Mouse (Mus musculus) heart, embryonic 12.5 days (tissue): ENCODE results near the gene Pygo1. TPM values are rescaled to one million over a fixed set of nuclear protein-coding genes. Genes with fewer than 3 reads are reported as not detected.

Source experiments
- ATAC-seq: fragments of 200-750 bp; cut with Nextera tagmentation; 2 replicates; pipeline ENCODE4 v1.8.0; 2017; ENCODE audit warnings: moderate TSS enrichment, moderate library complexity; ENCODE audit not compliant: insufficient number of reproducible peaks, low FRiP score
- H3K27ac ChIP-seq: fragments of 300-500 bp; sonication (generic); 2 replicates; pipeline ENCODE4 v1.5.1; 2016; ENCODE audit warnings: mild to moderate bottlenecking, moderate library complexity; ENCODE audit not compliant: poor library complexity, severe bottlenecking
- H3K27me3 ChIP-seq: fragments of 300-500 bp; sonication (generic); replicated peaks from 2 replicates; pipeline ENCODE4 v1.6.1; 2016; ENCODE audit warnings: mild to moderate bottlenecking, moderate library complexity
- H3K36me3 ChIP-seq: fragments of 300-500 bp; sonication (generic); 2 replicates; pipeline ENCODE4 v1.6.1; 2016; ENCODE audit warnings: mild to moderate bottlenecking, moderate library complexity
- H3K4me1 ChIP-seq: fragments of 300-500 bp; sonication (generic); replicated peaks from 2 replicates; pipeline ENCODE4 v1.6.1; 2016; ENCODE audit warnings: mild to moderate bottlenecking
- H3K4me2 ChIP-seq: fragments of 300-500 bp; sonication (generic); 2 replicates; pipeline ENCODE4 v1.6.1; 2016; ENCODE audit warnings: mild to moderate bottlenecking, moderate library complexity
- H3K4me3 ChIP-seq: fragments of 300-500 bp; sonication (generic); 2 replicates; pipeline ENCODE4 v1.5.1; 2016; ENCODE audit warnings: mild to moderate bottlenecking
- H3K9ac ChIP-seq: fragments of 300-500 bp; sonication (generic); 2 replicates; pipeline ENCODE4 v1.6.1; 2016; ENCODE audit warnings: mild to moderate bottlenecking, moderate library complexity
- H3K9me3 ChIP-seq: fragments of 300-500 bp; sonication (generic); replicated peaks from 2 replicates; pipeline ENCODE4 v1.6.1; 2016; ENCODE audit warnings: mild to moderate bottlenecking, moderate library complexity
- WGBS: fragments of 180-500 bp; shearing (Covaris S2); methylation state at CpG from one replicate; pipeline ENCODE4 v1.1.7; 2016; 5-methylcytosine and 5-hydroxymethylcytosine counted together
- polyA plus RNA-seq: library from polyadenylated mRNA; unstranded; fragments of >200 nt; fragmentation: Nextera tagmentation; extraction: Ambion mirVana; gene quantifications from 2 replicates; pipeline ENCODE4 v1.2.1, GENCODE M21; 2016

Pygo1 gene
- polyA plus RNA-seq, 1 experiment from 2014 or later: 2.9 TPM

- H3K9me3 ChIP-seq: no peaks in the 10 kb centered on the region
- no peak overlapping the region for H3K9ac ChIP-seq
- no peak overlapping the region for H3K4me3 ChIP-seq
- H3K4me2 ChIP-seq: no peak overlapping the region
- no peak overlapping the region for H3K27ac ChIP-seq
- no peaks in the 10 kb centered on the region for H3K4me1 ChIP-seq
- 0 out of 2 replicates have a peak, but pooled peaks cover 6% of the 10 kb centered on the region for H3K36me3 ChIP-seq
- no peaks in the 10 kb centered on the region for H3K27me3 ChIP-seq
- ATAC-seq: no peak
- WGBS: 76% methylated on average over 4 of the region's 4 CpGs
These were observed 9.9 kb downstream of the Pygo1 start for GRCm38 (mm10) chr9:72935309-72935708.

GRCm38 (mm10) chr9:72936301-72936700 lies 10.9 kb downstream of the Pygo1 start:
- 0 out of 2 replicates have a peak, but pooled peaks cover 6% of the 10 kb centered on the region for H3K36me3 ChIP-seq
- H3K9ac ChIP-seq: no peak overlapping the region
- no peak overlapping the region for H3K27ac ChIP-seq
- H3K9me3 ChIP-seq: no peaks in the 10 kb centered on the region
- no peak overlapping the region for H3K4me3 ChIP-seq
- H3K4me1 ChIP-seq: no peaks in the 10 kb centered on the region
- ATAC-seq: no peak
- no peaks in the 10 kb centered on the region for H3K27me3 ChIP-seq
- H3K4me2 ChIP-seq: no peak overlapping the region
- WGBS: 65% methylated on average over 2 of the region's 2 CpGs

DNA sequence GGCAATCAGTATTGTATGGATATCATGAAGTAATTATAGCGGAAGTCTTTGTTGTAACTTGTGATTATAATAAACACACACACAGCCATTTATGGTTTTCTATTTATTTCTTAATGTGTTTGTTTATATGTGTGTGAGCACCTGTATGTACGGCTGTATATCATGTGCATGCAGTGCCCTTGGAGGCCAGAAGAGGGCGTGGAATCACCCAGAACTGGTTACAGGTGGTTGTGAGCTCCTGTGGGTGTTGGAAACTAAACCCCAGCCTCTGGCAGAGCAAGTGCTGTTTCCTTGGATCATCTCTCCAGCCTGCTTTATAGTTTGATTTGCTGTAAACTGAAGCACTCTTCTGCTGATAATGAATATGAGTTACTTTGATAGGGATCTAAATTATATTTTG lies 18.0 kb downstream of the Pygo1 start:
- WGBS: 52% methylated on average over 3 of the region's 3 CpGs
- peaks cover 7% of the 10 kb centered on the region; the same call in 1 of the 2 replicates for H3K9me3 ChIP-seq
- no peaks in the 10 kb centered on the region for H3K4me1 ChIP-seq
- H3K27me3 ChIP-seq: no peaks in the 10 kb centered on the region
- no peak overlapping the region for H3K27ac ChIP-seq
- no peak for ATAC-seq
- H3K4me3 ChIP-seq: no peak overlapping the region
- H3K36me3 ChIP-seq: peaks cover 24% of the 10 kb centered on the region
- H3K4me2 ChIP-seq: no peak overlapping the region
- H3K9ac ChIP-seq: no peak overlapping the region

- Histone ChIP-seq H3K4me3 (no peak overlapping the region), H3K4me2 (no peak overlapping the region), H3K27me3 (no peaks in the 10 kb centered on the region), H3K9ac (no peak overlapping the region), H3K36me3 (peaks cover 24% of the 10 kb centered on the region), H3K4me1 (no peaks in the 10 kb centered on the region), H3K9me3 (peaks cover 7% of the 10 kb centered on the region; the same call in 1 of the 2 replicates), H3K27ac (no peak overlapping the region)
- WGBS: 86% methylated on average over 13 of the region's 13 CpGs
- no peak for ATAC-seq
These were observed 18.8 kb downstream of the Pygo1 start for GRCm38 (mm10) chr9:72944286-72944685.

DNA sequence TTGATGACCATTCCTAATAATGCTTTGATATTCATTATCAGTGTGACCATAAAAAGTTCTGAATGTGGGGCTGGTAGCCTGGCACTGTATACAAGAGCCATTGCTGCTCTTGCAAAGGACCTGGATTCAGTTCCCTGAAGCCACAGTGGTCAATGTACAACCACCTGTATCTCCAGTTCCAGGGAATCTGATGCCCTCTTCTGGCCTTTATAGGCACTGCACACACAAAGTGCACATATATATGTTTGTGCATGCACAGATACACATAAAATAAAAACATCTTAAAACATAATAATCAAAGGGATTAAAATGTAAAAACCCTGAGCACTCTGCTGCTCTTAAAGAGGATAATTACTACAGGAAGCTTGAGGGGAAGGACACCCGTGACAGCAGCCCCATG lies 21.6 kb downstream of the Pygo1 start:
- Histone ChIP-seq H3K9ac (no peak overlapping the region), H3K36me3 (peaks cover 24% of the 10 kb centered on the region), H3K4me2 (no peak overlapping the region), H3K4me1 (no peaks in the 10 kb centered on the region), H3K4me3 (no peak overlapping the region), H3K9me3 (peaks cover 7% of the 10 kb centered on the region; the same call in 1 of the 2 replicates), H3K27ac (no peak overlapping the region), H3K27me3 (no peaks in the 10 kb centered on the region)
- no peak for ATAC-seq
- WGBS: 88% methylated on average over 1 of the region's 1 CpGs

DNA sequence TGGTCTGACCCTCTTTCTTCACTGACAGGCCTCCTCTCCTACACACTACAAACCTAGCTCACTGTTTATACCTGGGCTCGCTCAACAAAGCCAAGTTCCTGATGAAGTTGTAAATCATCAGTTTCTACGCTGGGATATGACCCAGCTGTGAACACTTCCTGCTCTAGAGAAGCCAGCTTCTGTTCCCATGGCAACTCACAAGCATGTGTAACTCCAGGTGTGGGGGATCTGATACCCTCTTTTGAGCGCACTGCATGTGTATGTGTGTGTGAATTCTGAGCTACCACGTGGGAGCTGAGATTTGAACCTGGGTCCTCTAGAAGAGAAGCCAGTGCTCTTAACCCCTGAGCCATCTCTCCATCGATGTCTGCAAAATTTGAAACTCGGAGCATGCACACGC lies 24.1 kb downstream of the Pygo1 start:
- H3K4me3 ChIP-seq: no peak overlapping the region
- H3K4me1 ChIP-seq: no peaks in the 10 kb centered on the region
- no peak overlapping the region for H3K4me2 ChIP-seq
- no peak for ATAC-seq
- no peaks in the 10 kb centered on the region for H3K27me3 ChIP-seq
- H3K36me3 ChIP-seq: peaks cover 22% of the 10 kb centered on the region
- H3K9me3 ChIP-seq: peaks cover 7% of the 10 kb centered on the region; the same call in 1 of the 2 replicates
- no peak overlapping the region for H3K9ac ChIP-seq
- 69% methylated on average over 7 of the region's 7 CpGs for WGBS
- no peak overlapping the region for H3K27ac ChIP-seq

DNA sequence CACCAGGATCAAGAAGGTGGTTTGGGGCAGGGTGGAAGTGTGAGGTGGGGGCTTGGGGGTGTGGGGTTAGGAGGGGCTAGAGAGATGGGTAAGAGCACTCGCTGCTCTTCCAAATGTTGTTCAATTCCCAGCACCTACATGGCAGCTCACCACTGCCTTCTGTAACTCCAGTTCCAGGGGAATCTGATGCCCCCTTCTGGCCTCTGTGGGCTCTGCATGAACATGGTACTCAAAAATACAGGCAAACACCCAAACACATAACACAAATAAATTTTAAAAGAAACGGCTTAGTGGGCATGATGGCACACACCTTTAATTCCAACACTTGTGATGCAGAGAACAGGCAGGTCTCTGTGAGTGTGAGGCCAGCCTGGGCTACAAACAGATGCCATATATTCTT lies 29.3 kb downstream of the Pygo1 start:
- Histone ChIP-seq H3K4me3 (no peak overlapping the region), H3K36me3 (no peaks in the 10 kb centered on the region), H3K4me2 (no peak overlapping the region), H3K4me1 (peaks cover 5% of the 10 kb centered on the region; the same call in 1 of the 2 replicates), H3K27ac (no peak overlapping the region), H3K9me3 (no peaks in the 10 kb centered on the region), H3K27me3 (no peaks in the 10 kb centered on the region), H3K9ac (no peak overlapping the region)
- WGBS: 56% methylated on average over 2 of the region's 2 CpGs
- no peak for ATAC-seq

DNA sequence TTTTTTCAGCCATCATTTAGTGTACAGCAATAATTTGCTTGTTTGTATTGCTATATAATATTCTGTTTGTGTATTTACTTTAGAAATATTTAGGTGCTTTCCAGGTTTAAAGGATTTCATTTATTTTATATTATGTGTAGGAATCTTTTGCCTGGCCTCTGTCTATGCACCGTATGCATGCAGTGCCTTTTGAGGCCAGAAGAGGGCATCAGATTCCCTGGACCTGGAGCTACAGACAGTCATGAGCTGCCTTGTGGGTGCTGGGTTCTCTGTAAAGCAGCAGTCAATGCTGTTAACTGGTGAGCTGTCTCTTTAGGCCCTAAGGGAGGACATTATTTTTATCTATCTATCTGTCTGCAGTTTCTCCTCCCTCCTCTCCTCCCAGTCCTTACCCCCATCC lies 30.1 kb downstream of the Pygo1 start:
- H3K4me2 ChIP-seq: no peak overlapping the region
- H3K4me3 ChIP-seq: no peak overlapping the region
- H3K27ac ChIP-seq: no peak overlapping the region
- WGBS: 22% methylated on average over 1 of the region's 1 CpGs
- no peak overlapping the region for H3K9ac ChIP-seq
- H3K27me3 ChIP-seq: no peaks in the 10 kb centered on the region
- no peak for ATAC-seq
- H3K4me1 ChIP-seq: peaks cover 5% of the 10 kb centered on the region; the same call in 1 of the 2 replicates
- H3K9me3 ChIP-seq: no peaks in the 10 kb centered on the region
- H3K36me3 ChIP-seq: no peaks in the 10 kb centered on the region

GRCm38 (mm10) chr9:72958521-72959450 lies 33.3 kb downstream of the Pygo1 start, which contains the start of the genes Dyx1c1 and Gm44503:
Dyx1c1 (plus strand) TSS chr9:72958785.
Gm44503 (plus strand) TSS chr9:72958852.
- H3K27me3 ChIP-seq: no peaks in the 10 kb centered on the region
- H3K9ac ChIP-seq: peak within 1 kb of the TSS; percentile 75
- no peaks in the 10 kb centered on the region for H3K9me3 ChIP-seq
- H3K4me3 ChIP-seq: peak within 1 kb of the TSS; percentile 77
- WGBS: 2% methylated on average over 43 of the region's 43 CpGs
- no peaks in the 10 kb centered on the region for H3K36me3 ChIP-seq
- H3K4me1 ChIP-seq: peaks cover 5% of the 10 kb centered on the region; the same call in 1 of the 2 replicates
- H3K27ac ChIP-seq: no peak within 1 kb of the TSS
- peak; percentile 75 for ATAC-seq
- H3K4me2 ChIP-seq: peak within 1 kb of the TSS; percentile 80

GRCm38 (mm10) chr9:72961346-72961745 lies 35.9 kb downstream of the Pygo1 start:
- no peak overlapping the region for H3K4me3 ChIP-seq
- H3K9me3 ChIP-seq: no peaks in the 10 kb centered on the region
- WGBS: 67% methylated on average over 8 of the region's 8 CpGs
- H3K4me1 ChIP-seq: peaks cover 5% of the 10 kb centered on the region; the same call in 1 of the 2 replicates
- no peak overlapping the region for H3K27ac ChIP-seq
- H3K4me2 ChIP-seq: no peak overlapping the region
- no peak overlapping the region for H3K9ac ChIP-seq
- H3K36me3 ChIP-seq: no peaks in the 10 kb centered on the region
- H3K27me3 ChIP-seq: no peaks in the 10 kb centered on the region
- no peak for ATAC-seq

DNA sequence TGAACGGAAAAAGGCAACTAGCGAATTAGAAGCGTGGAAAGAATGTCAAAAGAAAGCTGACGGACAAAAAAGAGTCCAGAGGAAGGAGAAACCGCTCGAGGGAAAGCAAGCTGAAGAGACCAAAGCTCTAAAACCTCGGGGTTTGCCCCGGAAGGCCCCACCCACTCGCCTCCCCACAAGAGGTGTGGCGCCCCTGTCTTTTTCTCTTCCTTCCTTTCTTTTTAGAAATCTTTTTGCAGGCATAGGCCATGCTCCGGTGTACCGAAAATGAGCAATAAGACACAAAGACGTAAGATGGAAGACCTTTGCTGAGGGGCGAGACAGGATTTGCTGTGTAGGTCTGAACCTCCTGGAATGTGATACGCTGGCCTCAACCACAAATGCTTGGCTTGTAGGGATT lies 36.5 kb downstream of the Pygo1 start:
- Histone ChIP-seq H3K27ac (no peak overlapping the region), H3K9me3 (no peaks in the 10 kb centered on the region), H3K4me2 (no peak overlapping the region), H3K27me3 (no peaks in the 10 kb centered on the region), H3K36me3 (no peaks in the 10 kb centered on the region), H3K9ac (no peak overlapping the region), H3K4me3 (no peak overlapping the region), H3K4me1 (peaks cover 5% of the 10 kb centered on the region; the same call in 1 of the 2 replicates)
- ATAC-seq: no peak
- 69% methylated on average over 15 of the region's 15 CpGs for WGBS
